Mouse (Mus musculus) cerebellum, adult 2 months (tissue): ENCODE results near the gene Hepacam. TPM values are rescaled to one million over a fixed set of nuclear protein-coding genes. Genes with fewer than 3 reads are reported as not detected.
A peak's percentile ranks its signal among the peaks of the same experiment; 100 is the strongest.

Experiments
- DNase-seq, 2 experiments: peaks; one replicate each; pipeline ENCODE4 v3.0.0; 2021
- H3K27ac ChIP-seq: fragments of 200-500 bp; 2 replicates; pipeline ENCODE4 v1.5.1; 2012; ENCODE audit warnings: low read length, control low read depth, inconsistent platforms; ENCODE audit not compliant: insufficient read depth
- H3K27me3 ChIP-seq: fragments of 200-500 bp; 2 replicates; pipeline ENCODE4 v1.6.1; 2012; ENCODE audit warnings: inconsistent platforms, mild to moderate bottlenecking, low read length, moderate library complexity; ENCODE audit not compliant: control insufficient read depth, insufficient read depth
- H3K4me1 ChIP-seq: fragments of 200-500 bp; 2 replicates; pipeline ENCODE4 v1.6.1; 2011; ENCODE audit warnings: low read length; ENCODE audit not compliant: control insufficient read depth, insufficient read depth
- H3K4me3 ChIP-seq: fragments of 200-500 bp; replicated peaks from 2 replicates; pipeline ENCODE3; 2011; ENCODE audit warnings: mild to moderate bottlenecking, low read depth, low read length, control low read depth; ENCODE audit not compliant: insufficient read depth
- CTCF ChIP-seq: fragments of 200-500 bp; IDR thresholded peaks from 2 replicates; pipeline ENCODE4 v1.5.1; 2011; ENCODE audit warnings: low read depth, mild to moderate bottlenecking, control low read depth, low read length, moderate library complexity, borderline replicate concordance; ENCODE audit not compliant: insufficient read depth
- POLR2A ChIP-seq: fragments of 200-500 bp; IDR thresholded peaks from 2 replicates; pipeline ENCODE4 v1.6.1; 2011; ENCODE audit warnings: low read length, control low read depth, borderline replicate concordance; ENCODE audit not compliant: insufficient read depth
- whole genome bisulfite sequencing: fragments of 180-500 bp; shearing (Covaris S2); methylation state at CpG from one replicate; pipeline ENCODE4 v1.1.7; 2018; 5-methylcytosine and 5-hydroxymethylcytosine counted together
- polyA plus RNA-seq: library from polyadenylated mRNA; depleted of rRNA; stranded (reverse); fragments of >200 nt; gene quantifications from 2 replicates; pipeline ENCODE4 v1.2.3, GENCODE M21; 2012

Hepacam gene
- polyA plus RNA-seq, 1 experiment: 119 TPM

- Histone ChIP-seq H3K4me3 (no peak overlapping the region), H3K27ac (no peak overlapping the region), H3K27me3 (no peaks in the 10 kb centered on the region), H3K4me1 (no peaks in the 10 kb centered on the region)
- TF ChIP-seq POLR2A: no peak
- 54% methylated on average over 2 of the region's 2 CpGs for WGBS
- DNase-seq: no peak
These were observed 24.9 kb downstream of the Hepacam start for GRCm38 (mm10) chr9:37392071-37392470.

- WGBS: 84% methylated on average over 8 of the region's 8 CpGs
- no peak for DNase-seq
- no peaks in the 10 kb centered on the region for H3K27me3 ChIP-seq
- no peak overlapping the region for H3K4me3 ChIP-seq
- H3K27ac ChIP-seq: no peak overlapping the region
- TF ChIP-seq CTCF (no peak), POLR2A (no peak)
- H3K4me1 ChIP-seq: no peaks in the 10 kb centered on the region
These were observed 26.5 kb downstream of the Hepacam start for GRCm38 (mm10) chr9:37393482-37394131.

GRCm38 (mm10) chr9:37400585-37400984, 33.4 kb downstream of the Hepacam start:
- Histone ChIP-seq H3K27me3 (no peaks in the 10 kb centered on the region), H3K4me3 (no peak overlapping the region), H3K27ac (no peak overlapping the region), H3K4me1 (no peaks in the 10 kb centered on the region)
- WGBS: 51% methylated on average over 2 of the region's 2 CpGs
- DNase-seq: no peak
- TF ChIP-seq POLR2A (no peak), CTCF (no peak)

GRCm38 (mm10) chr9:37401802-37402201, 34.7 kb downstream of the Hepacam start, which contains the start of gene Robo4:
Gene Robo4 (plus strand): TSS chr9:37401897.
- WGBS: 19% methylated on average over 7 of the region's 7 CpGs
- H3K4me3 ChIP-seq: no peak within 1 kb of the TSS
- DNase-seq: no peak
- TF ChIP-seq CTCF (no peak), POLR2A (no peak)
- no peaks in the 10 kb centered on the region for H3K27me3 ChIP-seq
- no peaks in the 10 kb centered on the region for H3K4me1 ChIP-seq
- no peak within 1 kb of the TSS for H3K27ac ChIP-seq

GRCm38 (mm10) chr9:37402501-37402900, 35.4 kb downstream of the Hepacam start:
- 85% methylated on average over 7 of the region's 7 CpGs for WGBS
- DNase-seq: no peak
- H3K27ac ChIP-seq: no peak overlapping the region
- TF ChIP-seq POLR2A: no peak
- no peak for TF ChIP-seq CTCF
- H3K4me3 ChIP-seq: no peak overlapping the region
- no peaks in the 10 kb centered on the region for H3K4me1 ChIP-seq
- H3K27me3 ChIP-seq: no peaks in the 10 kb centered on the region

- WGBS: 88% methylated on average over 7 of the region's 7 CpGs
- Histone ChIP-seq H3K4me1 (no peaks in the 10 kb centered on the region), H3K27ac (no peak overlapping the region), H3K27me3 (no peaks in the 10 kb centered on the region), H3K4me3 (no peak overlapping the region)
- DNase-seq: no peak
- TF ChIP-seq CTCF: no peak
- no peak for TF ChIP-seq POLR2A
These were observed 35.9 kb downstream of the Hepacam start for GRCm38 (mm10) chr9:37403011-37403410.

- Histone ChIP-seq H3K27me3 (no peaks in the 10 kb centered on the region), H3K4me3 (no peak overlapping the region), H3K4me1 (peaks cover 4% of the 10 kb centered on the region; the same call in 1 of the 2 replicates), H3K27ac (no peak overlapping the region)
- peak in 1 of 2 experiments; percentile 27 for DNase-seq
- 2% methylated on average over 1 of the region's 1 CpGs for whole genome bisulfite sequencing
- TF ChIP-seq POLR2A (no peak), CTCF (peak; percentile 81)
These were observed 39.2 kb downstream of the Hepacam start for GRCm38 (mm10) chr9:37406372-37406771.

- WGBS: 10% methylated on average over 19 of the region's 19 CpGs
- Histone ChIP-seq H3K4me1 (peaks cover 4% of the 10 kb centered on the region; the same call in 1 of the 2 replicates), H3K27me3 (no peaks in the 10 kb centered on the region), H3K27ac (no peak overlapping the region), H3K4me3 (no peak overlapping the region)
- no peak for TF ChIP-seq POLR2A
- no peak for TF ChIP-seq CTCF
- no peak for DNase-seq
These were observed 40.8 kb downstream of the Hepacam start for GRCm38 (mm10) chr9:37407850-37408502.
